Mouse (Mus musculus) midbrain, embryonic 13.5 days (tissue): ENCODE data around the gene Gm17416. TPM values are rescaled to one million over a fixed set of nuclear protein-coding genes. Genes with fewer than 3 reads are reported as not detected.

Experiments
- ATAC-seq: fragments of 200-750 bp; cut with Nextera tagmentation; 2 replicates; pipeline ENCODE4 v1.8.0; 2017; ENCODE audit warnings: mild to moderate bottlenecking, moderate TSS enrichment, moderate library complexity
- H3K27ac ChIP-seq: fragments of 300-500 bp; sonication (generic); 2 replicates; pipeline ENCODE4 v1.5.1; 2015; ENCODE audit warnings: inconsistent platforms, mild to moderate bottlenecking, moderate library complexity
- H3K27me3 ChIP-seq: fragments of 300-500 bp; sonication (generic); 2 replicates; pipeline ENCODE4 v1.6.1; 2015; ENCODE audit warnings: mild to moderate bottlenecking, inconsistent platforms
- H3K36me3 ChIP-seq: fragments of 300-500 bp; sonication (generic); 2 replicates; pipeline ENCODE4 v1.6.1; 2015; ENCODE audit warnings: mild to moderate bottlenecking, inconsistent platforms
- H3K4me1 ChIP-seq: fragments of 300-500 bp; sonication (generic); replicated peaks from 2 replicates; pipeline ENCODE4 v1.6.1; 2015; ENCODE audit warnings: inconsistent platforms
- H3K4me2 ChIP-seq: fragments of 300-500 bp; sonication (generic); replicated peaks from 2 replicates; pipeline ENCODE4 v1.6.1; 2015; ENCODE audit warnings: moderate library complexity, mild to moderate bottlenecking, inconsistent platforms
- H3K4me3 ChIP-seq: fragments of 300-500 bp; sonication (generic); replicated peaks from 2 replicates; pipeline ENCODE4 v1.5.1; 2015; ENCODE audit warnings: mild to moderate bottlenecking, inconsistent platforms
- H3K9ac ChIP-seq: fragments of 300-500 bp; sonication (generic); replicated peaks from 2 replicates; pipeline ENCODE4 v1.6.1; 2015; ENCODE audit warnings: mild to moderate bottlenecking, inconsistent platforms
- H3K9me3 ChIP-seq: fragments of 300-500 bp; sonication (generic); 2 replicates; pipeline ENCODE4 v1.6.1; 2016; ENCODE audit warnings: mild to moderate bottlenecking, inconsistent platforms
- WGBS: fragments of 180-500 bp; shearing (Covaris S2); methylation state at CpG from one replicate; pipeline ENCODE4 v1.1.7; 2015; 5-methylcytosine and 5-hydroxymethylcytosine counted together
- polyA plus RNA-seq: library from polyadenylated mRNA; unstranded; fragments of >200 nt; fragmentation: Nextera tagmentation; extraction: Ambion mirVana; gene quantifications from 2 replicates; pipeline ENCODE4 v1.2.1, GENCODE M21; 2015

Gm17416 gene
- polyA plus RNA-seq, 1 experiment from 2014 or later = not detected

- H3K4me1 ChIP-seq = no peaks in the 10 kb centered on the region
- H3K36me3 ChIP-seq = no peaks in the 10 kb centered on the region
- H3K27ac ChIP-seq = no peak overlapping the region
- H3K27me3 ChIP-seq = no peaks in the 10 kb centered on the region
- WGBS = 83% methylated on average over 8 of the region's 8 CpGs
- no peak overlapping the region for H3K9ac ChIP-seq
- no peak overlapping the region for H3K4me3 ChIP-seq
- ATAC-seq = no peak
- H3K9me3 ChIP-seq = no peaks in the 10 kb centered on the region
- H3K4me2 ChIP-seq = no peak overlapping the region
These were observed 4.3 kb downstream of the Gm17416 start for GRCm38 (mm10) chr2:152573484-152573883.

DNA sequence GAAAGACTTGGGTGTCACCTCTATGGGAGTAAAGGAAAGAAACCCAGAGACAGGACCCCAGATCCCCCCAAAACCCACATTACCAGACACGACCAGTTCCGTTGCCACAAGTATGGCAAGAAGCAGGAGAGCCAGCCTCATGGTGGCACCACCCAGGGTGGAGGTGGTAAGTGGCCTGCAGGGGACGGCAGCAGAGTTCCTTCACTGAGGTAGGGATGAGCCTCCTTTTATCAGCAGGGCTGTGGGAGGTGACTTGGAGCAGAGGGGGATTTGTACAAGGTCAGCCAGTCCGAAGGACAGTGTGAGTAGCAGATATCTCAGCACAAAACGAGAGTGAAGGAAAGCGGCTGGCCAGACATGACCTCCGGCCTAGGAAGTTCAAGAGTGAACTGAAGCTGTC lies 11.0 kb downstream of the Gm17416 start, which contains the start of gene Defb19:
TSS of gene Defb19 (minus strand) at position 206 of the 400 bp plus-strand sequence.
- no peaks in the 10 kb centered on the region for H3K36me3 ChIP-seq
- WGBS = 79% methylated on average over 7 of the region's 7 CpGs
- H3K4me3 ChIP-seq = no peak within 1 kb of the TSS
- no peaks in the 10 kb centered on the region for H3K27me3 ChIP-seq
- H3K9me3 ChIP-seq = no peaks in the 10 kb centered on the region
- H3K4me1 ChIP-seq = no peaks in the 10 kb centered on the region
- no peak for ATAC-seq
- H3K27ac ChIP-seq = no peak within 1 kb of the TSS
- no peak within 1 kb of the TSS for H3K9ac ChIP-seq
- no peak within 1 kb of the TSS for H3K4me2 ChIP-seq

- 90% methylated on average over 11 of the region's 11 CpGs for WGBS
- Histone ChIP-seq H3K4me1 (no peaks in the 10 kb centered on the region), H3K9ac (no peak overlapping the region), H3K9me3 (no peaks in the 10 kb centered on the region), H3K36me3 (no peaks in the 10 kb centered on the region), H3K27me3 (no peaks in the 10 kb centered on the region), H3K27ac (no peak overlapping the region), H3K4me3 (no peak overlapping the region), H3K4me2 (no peak overlapping the region)
- no peak for ATAC-seq
These were observed 11.5 kb downstream of the Gm17416 start for GRCm38 (mm10) chr2:152580612-152581011.

GRCm38 (mm10) chr2:152586926-152587560 lies 17.9 kb downstream of the Gm17416 start:
- Histone ChIP-seq H3K4me1 (no peaks in the 10 kb centered on the region; the same call in 1 of the 2 replicates), H3K4me3 (no peak overlapping the region), H3K9me3 (no peaks in the 10 kb centered on the region), H3K27me3 (no peaks in the 10 kb centered on the region), H3K36me3 (no peaks in the 10 kb centered on the region), H3K9ac (no peak overlapping the region), H3K4me2 (no peak overlapping the region), H3K27ac (no peak overlapping the region)
- ATAC-seq = no peak
- WGBS = 76% methylated on average over 4 of the region's 4 CpGs

DNA sequence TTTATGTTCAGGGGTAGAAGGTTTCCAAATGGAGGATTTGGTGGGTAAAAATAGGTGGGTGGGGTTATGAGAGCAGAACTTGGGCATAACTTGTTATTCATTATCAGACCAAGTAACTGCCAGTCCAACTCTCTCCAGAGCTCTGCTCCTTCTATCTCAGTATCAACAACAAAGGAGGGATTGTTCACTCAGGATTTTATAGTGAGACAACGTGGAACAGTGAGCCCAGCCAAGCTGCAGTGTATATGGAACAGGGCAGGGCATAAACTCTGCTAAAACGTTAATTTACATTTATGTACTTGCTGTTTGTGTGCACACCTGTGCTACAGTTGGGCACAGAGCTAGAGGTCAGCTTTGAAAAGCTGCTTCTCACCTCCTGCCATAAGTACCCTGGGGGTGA lies 19.3 kb downstream of the Gm17416 start:
- H3K27me3 ChIP-seq = no peaks in the 10 kb centered on the region
- H3K27ac ChIP-seq = no peak overlapping the region
- no peaks in the 10 kb centered on the region for H3K9me3 ChIP-seq
- no peaks in the 10 kb centered on the region; the same call in 1 of the 2 replicates for H3K4me1 ChIP-seq
- H3K9ac ChIP-seq = no peak overlapping the region
- H3K36me3 ChIP-seq = no peaks in the 10 kb centered on the region
- no peak overlapping the region for H3K4me2 ChIP-seq
- ATAC-seq = no peak
- H3K4me3 ChIP-seq = no peak overlapping the region
- WGBS = 49% methylated on average over 2 of the region's 2 CpGs

DNA sequence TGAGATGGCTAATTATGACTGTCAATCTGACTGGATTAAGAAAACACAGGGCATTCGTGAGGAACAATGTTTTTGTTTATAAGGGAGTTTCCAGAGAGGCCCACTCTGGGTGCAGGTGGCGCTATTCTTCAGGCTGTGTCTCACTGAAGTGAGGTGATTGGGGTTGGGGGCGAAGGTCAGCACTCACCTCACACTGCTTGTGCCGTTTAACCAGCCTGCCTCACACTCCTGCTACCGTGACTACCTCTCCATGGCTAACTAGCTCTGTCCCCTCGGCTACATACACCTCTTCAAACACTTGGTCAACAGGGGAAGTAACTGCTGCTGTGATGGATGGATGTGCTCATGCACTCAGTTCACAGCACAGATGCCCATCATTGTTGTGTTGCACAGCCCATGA lies 19.9 kb downstream of the Gm17416 start:
- Histone ChIP-seq H3K9ac (no peak overlapping the region), H3K4me2 (no peak overlapping the region), H3K36me3 (no peaks in the 10 kb centered on the region), H3K9me3 (no peaks in the 10 kb centered on the region), H3K27ac (no peak overlapping the region), H3K4me1 (no peaks in the 10 kb centered on the region; the same call in 1 of the 2 replicates), H3K4me3 (no peak overlapping the region), H3K27me3 (no peaks in the 10 kb centered on the region)
- no peak for ATAC-seq
- WGBS = 49% methylated on average over 6 of the region's 6 CpGs

DNA sequence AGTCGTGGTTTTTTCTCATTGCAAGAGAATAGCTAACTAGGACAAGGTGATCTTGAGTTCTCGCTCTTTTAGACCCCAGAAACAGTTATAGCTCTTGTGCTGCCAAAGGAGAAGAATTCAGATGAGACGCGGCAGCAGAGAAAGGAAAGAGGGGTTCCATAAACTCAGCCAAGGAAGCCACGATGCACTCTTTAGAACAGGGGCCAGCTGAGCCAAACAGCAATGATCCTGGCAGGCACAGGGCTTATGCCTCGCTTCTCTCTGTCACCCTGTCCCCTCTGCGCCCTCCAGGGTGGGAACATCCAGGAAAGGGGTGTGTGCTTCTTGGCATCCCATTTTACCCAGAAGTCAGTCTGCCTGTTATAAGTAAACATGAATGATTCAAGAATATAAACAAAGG lies 30.2 kb downstream of the Gm17416 start, which contains the start of gene Defb45:
TSS of gene Defb45 (minus strand) at position 101 of the 400 bp plus-strand sequence.
- H3K4me1 ChIP-seq = no peaks in the 10 kb centered on the region
- no peak within 1 kb of the TSS for H3K9ac ChIP-seq
- H3K9me3 ChIP-seq = no peaks in the 10 kb centered on the region
- H3K4me3 ChIP-seq = no peak within 1 kb of the TSS
- H3K4me2 ChIP-seq = no peak within 1 kb of the TSS
- no peaks in the 10 kb centered on the region for H3K36me3 ChIP-seq
- no peak within 1 kb of the TSS for H3K27ac ChIP-seq
- 77% methylated on average over 7 of the region's 7 CpGs for whole genome bisulfite sequencing
- ATAC-seq = no peak
- H3K27me3 ChIP-seq = no peaks in the 10 kb centered on the region

DNA sequence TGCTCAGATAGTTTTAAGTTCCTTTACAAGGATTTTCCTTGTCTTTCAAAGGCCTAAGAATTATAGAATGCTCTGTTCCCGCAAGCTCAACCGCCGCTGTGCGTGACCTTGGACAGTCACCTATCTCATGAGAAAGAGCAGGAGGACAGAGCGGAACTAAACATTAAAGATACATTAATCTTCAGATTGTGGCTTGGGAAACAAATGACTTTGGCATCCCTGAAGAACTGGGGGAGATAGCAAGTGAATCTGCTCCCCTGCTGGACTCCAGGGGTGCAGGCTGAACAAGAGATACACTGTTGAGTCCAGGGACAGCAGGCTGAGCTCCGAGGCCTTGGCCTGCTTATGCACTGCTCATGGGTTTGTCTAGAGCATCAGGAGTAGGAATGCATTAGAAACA lies 30.9 kb downstream of the Gm17416 start:
- no peak for ATAC-seq

DNA sequence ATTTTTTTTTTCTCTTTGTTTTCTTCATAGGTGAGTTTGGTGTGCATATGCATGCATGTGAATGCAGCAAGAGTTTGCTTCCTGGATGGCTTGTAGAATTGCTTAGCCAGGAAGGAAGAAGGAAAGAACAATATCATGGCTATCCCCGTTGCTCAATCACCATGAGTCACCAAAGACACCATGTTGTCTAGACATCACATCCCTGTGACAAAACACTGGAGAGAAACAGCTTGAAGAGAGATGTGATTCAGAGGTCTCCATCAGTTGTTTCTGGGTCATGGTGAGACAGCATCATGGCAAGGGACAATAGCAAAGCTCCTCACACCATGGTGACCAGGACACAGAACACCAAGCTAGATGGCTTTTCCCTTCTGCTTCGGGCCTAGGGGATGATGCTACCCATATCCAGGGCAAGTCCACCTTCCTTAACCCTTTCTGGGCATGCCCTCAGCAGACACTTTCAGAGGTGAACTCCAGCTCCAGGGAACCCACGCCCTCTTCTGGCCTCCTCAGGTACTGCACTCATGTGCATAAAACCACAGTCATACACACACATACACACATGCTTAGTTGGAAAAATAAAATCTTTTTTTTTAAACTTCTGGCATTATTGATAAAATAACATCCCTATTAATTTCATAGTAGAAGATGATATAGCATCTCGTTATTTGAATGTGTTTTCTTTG lies 32.3 kb downstream of the Gm17416 start:
- ATAC-seq = no peak
- Histone ChIP-seq H3K9me3 (no peaks in the 10 kb centered on the region), H3K9ac (no peak overlapping the region), H3K4me1 (no peaks in the 10 kb centered on the region), H3K27ac (no peak overlapping the region), H3K36me3 (no peaks in the 10 kb centered on the region), H3K27me3 (no peaks in the 10 kb centered on the region), H3K4me2 (no peak overlapping the region), H3K4me3 (no peak overlapping the region)
- 73% methylated on average over 4 of the region's 4 CpGs for WGBS

More for the DNA sequence above, 30.9 kb downstream of the Gm17416 start:
- Histone ChIP-seq H3K36me3 (no peaks in the 10 kb centered on the region), H3K4me2 (no peak overlapping the region), H3K27ac (no peak overlapping the region), H3K9ac (no peak overlapping the region), H3K27me3 (no peaks in the 10 kb centered on the region), H3K4me1 (no peaks in the 10 kb centered on the region), H3K9me3 (no peaks in the 10 kb centered on the region), H3K4me3 (no peak overlapping the region)
- WGBS = 94% methylated on average over 6 of the region's 6 CpGs

DNA sequence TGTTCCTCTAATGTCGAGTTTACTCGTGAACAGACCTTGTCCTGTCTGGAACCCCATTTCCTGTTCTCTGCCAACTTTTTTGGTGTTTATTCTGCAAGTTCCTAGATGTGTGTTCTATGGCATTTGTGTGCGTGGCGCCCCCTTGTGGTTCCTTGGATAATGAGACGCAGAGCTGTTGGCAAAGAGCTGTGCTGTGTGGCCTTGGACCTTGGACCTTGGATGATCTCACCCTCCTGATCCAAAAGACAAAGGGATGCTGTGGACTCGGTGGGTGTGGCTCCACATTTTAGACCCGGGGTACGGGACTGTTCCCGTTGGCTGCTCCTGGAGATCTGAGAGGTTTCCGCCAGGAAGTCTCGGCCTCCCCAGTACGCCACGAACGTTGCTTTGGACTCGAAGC lies 34.9 kb downstream of the Gm17416 start, which contains the start of gene Defb36:
TSS of gene Defb36 (plus strand) at position 271 of the 400 bp plus-strand sequence.
- H3K9ac ChIP-seq = no peak within 1 kb of the TSS
- H3K4me2 ChIP-seq = no peak within 1 kb of the TSS
- no peaks in the 10 kb centered on the region for H3K27me3 ChIP-seq
- WGBS = 86% methylated on average over 15 of the region's 15 CpGs
- ATAC-seq = no peak
- no peaks in the 10 kb centered on the region for H3K4me1 ChIP-seq
- H3K4me3 ChIP-seq = no peak within 1 kb of the TSS
- H3K9me3 ChIP-seq = no peaks in the 10 kb centered on the region
- no peak within 1 kb of the TSS for H3K27ac ChIP-seq
- H3K36me3 ChIP-seq = no peaks in the 10 kb centered on the region

DNA sequence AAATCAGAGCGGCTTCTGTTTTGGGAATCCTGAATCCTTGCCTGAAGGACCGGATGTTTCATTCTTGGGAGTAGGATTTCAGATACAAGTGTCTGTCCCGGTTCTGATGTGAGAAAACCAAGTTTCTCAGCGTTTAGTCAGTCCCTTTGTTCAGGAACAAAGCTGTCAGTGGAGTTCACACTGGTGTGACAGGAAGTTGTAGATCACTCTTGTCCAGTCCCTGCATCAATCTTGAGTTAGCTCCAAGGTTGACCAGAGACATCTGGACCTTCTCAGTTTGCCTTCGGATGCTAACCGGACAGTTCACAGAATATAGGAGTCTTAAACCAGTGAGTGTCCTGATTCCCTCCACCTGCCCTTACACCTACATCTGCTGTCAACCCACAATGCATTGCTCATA lies 38.6 kb downstream of the Gm17416 start:
- WGBS = 77% methylated on average over 6 of the region's 6 CpGs
- ATAC-seq = no peak

DNA sequence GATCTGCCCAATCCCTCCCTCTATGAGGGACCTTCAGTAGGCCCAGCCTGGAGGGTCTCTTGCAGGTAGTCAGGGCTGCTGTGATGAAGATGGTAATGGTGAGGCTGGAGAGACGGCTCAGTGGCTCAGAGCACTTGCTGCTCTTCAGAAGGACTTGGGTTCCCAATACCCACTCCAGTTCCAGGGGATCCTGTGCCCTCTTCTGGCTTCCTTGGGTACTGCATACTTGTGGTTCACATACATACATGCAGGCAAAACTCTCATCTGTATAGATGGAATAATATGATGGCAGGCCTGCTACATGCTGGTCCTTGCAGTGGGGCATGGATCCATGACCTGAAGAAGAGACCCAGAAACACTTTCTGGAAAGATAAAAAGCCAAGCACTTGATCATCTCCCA lies 39.6 kb downstream of the Gm17416 start:
- Histone ChIP-seq H3K27ac (no peak overlapping the region), H3K9ac (no peak overlapping the region), H3K4me1 (no peaks in the 10 kb centered on the region), H3K36me3 (no peaks in the 10 kb centered on the region), H3K9me3 (no peaks in the 10 kb centered on the region), H3K27me3 (no peaks in the 10 kb centered on the region; the same call in 1 of the 2 replicates), H3K4me2 (no peak overlapping the region), H3K4me3 (no peak overlapping the region)
- 82% methylated on average over 1 of the region's 1 CpGs for WGBS
- ATAC-seq = no peak

More for the DNA sequence above, 38.6 kb downstream of the Gm17416 start:
- Histone ChIP-seq H3K4me2 (no peak overlapping the region), H3K27ac (no peak overlapping the region), H3K4me3 (no peak overlapping the region), H3K9ac (no peak overlapping the region), H3K36me3 (no peaks in the 10 kb centered on the region), H3K9me3 (no peaks in the 10 kb centered on the region), H3K4me1 (no peaks in the 10 kb centered on the region), H3K27me3 (no peaks in the 10 kb centered on the region; the same call in 1 of the 2 replicates)
